In genomic region chr11:98386596-98386995, GRCm38 (mm10) we compare ENCODE assay signal across 12 mouse cellular contexts. TPM values are rescaled to one million over a fixed set of nuclear protein-coding genes. Genes with fewer than 3 reads are reported as not detected.
DNase-seq lines count a peak whose midpoint lies in the region; ATAC-seq and TF ChIP-seq lines count a peak whose summit lies in the region.
"Had no signal": no experiment of that assay in that cellular context is flagged by ENCODE, and none has a peak within 500 bp of the region (broad histone marks: within the 10 kb centered on the region; RNA-seq: fewer than 3 reads in every experiment).

No protein-coding gene starts in this region.

- no peaks in the 10 kb centered on the region for H3K36me3 ChIP-seq in heart, embryonic 12.5 days
- no peaks in the 10 kb centered on the region for H3K36me3 ChIP-seq in ES-E14 (ENCODE audit: control insufficient read depth, insufficient read depth, low read length, poor library complexity, severe bottlenecking)
- H3K36me3 ChIP-seq in embryonic facial prominence, embryonic 14.5 days (ENCODE audit: control insufficient read depth, insufficient read depth, low read length) = no peaks in the 10 kb centered on the region
- peaks cover 3% of the 10 kb centered on the region; the same call in 1 of the 2 replicates for H3K36me3 ChIP-seq in limb, embryonic 15.5 days
- H3K36me3 ChIP-seq in kidney, adult 2 months (ENCODE audit: control insufficient read depth, insufficient read depth, low read length) = no peaks in the 10 kb centered on the region

- no peak for DNase-seq in heart, postnatal 36 days
- no peak for DNase-seq in ES-E14 (ENCODE audit: low read depth, low spot score)
- no peak for DNase-seq in embryonic facial prominence, embryonic 14.5 days (ENCODE audit: low spot score)
- no peak for DNase-seq in adrenal gland, postnatal 10 days
- DNase-seq in kidney, adult 2 months = no peak
- no peak for DNase-seq in cerebellum, postnatal 14 days
- DNase-seq: cerebellum, postnatal 36 days; left cerebral cortex, postnatal 4 days had no signal

- peaks cover 44% of the 10 kb centered on the region for H3K27me3 ChIP-seq in heart, embryonic 12.5 days (replicated peaks)
- peaks cover 50% of the 10 kb centered on the region for H3K27me3 ChIP-seq in embryonic facial prominence, embryonic 14.5 days (replicated peaks; ENCODE audit: control insufficient read depth, insufficient read depth, low read length)
- H3K27me3 ChIP-seq in limb, embryonic 15.5 days = peaks cover 80% of the 10 kb centered on the region
- no peaks in the 10 kb centered on the region for H3K27me3 ChIP-seq in kidney, adult 2 months (replicated peaks; ENCODE audit: control insufficient read depth, insufficient read depth, low read length)

- H3K27ac ChIP-seq in heart, embryonic 12.5 days (ENCODE audit: poor library complexity, severe bottlenecking) = no peak overlapping the region
- no peak overlapping the region for H3K27ac ChIP-seq in ES-E14 (ENCODE audit: insufficient read depth, low read depth, low read length, poor library complexity, severe bottlenecking)
- no peak overlapping the region for H3K27ac ChIP-seq in embryonic facial prominence, embryonic 14.5 days (replicated peaks; ENCODE audit: low read depth, low read length)
- H3K27ac ChIP-seq in limb, embryonic 15.5 days = no peak overlapping the region
- no peak overlapping the region for H3K27ac ChIP-seq in kidney, adult 2 months (ENCODE audit: insufficient read depth, low read depth, low read length)

- H3K9ac ChIP-seq in heart, embryonic 12.5 days = peak overlapping the region; percentile 42
- H3K9ac ChIP-seq in ES-E14 (ENCODE audit: insufficient read depth, low read depth, low read length, poor library complexity, severe bottlenecking) = 0 out of 2 replicates have a peak overlapping the region, but pooled peaks have one; percentile 13
- peak overlapping the region; percentile 37; the same call in 1 of the 2 replicates for H3K9ac ChIP-seq in embryonic facial prominence, embryonic 14.5 days (ENCODE audit: low read depth, low read length)
- no peak overlapping the region for H3K9ac ChIP-seq in limb, embryonic 15.5 days

- H3K4me3 ChIP-seq in heart, embryonic 12.5 days = peak overlapping the region; percentile 10
- H3K4me3 ChIP-seq in ES-E14 (ENCODE audit: insufficient read depth in 1 of 2, low read depth in 1 of 2, low read length in 2 of 2, poor library complexity in 1 of 2, severe bottlenecking in 1 of 2) = peak overlapping the region in 1 of 2 experiments; percentile 33; a peak in 1 of 4 replicates
- peak overlapping the region; percentile 1; the same call in 1 of the 2 replicates for H3K4me3 ChIP-seq in embryonic facial prominence, embryonic 14.5 days (ENCODE audit: low read depth, low read length)
- H3K4me3 ChIP-seq in limb, embryonic 15.5 days = 0 out of 2 replicates have a peak overlapping the region, but pooled peaks have one; percentile 2
- no peak overlapping the region for H3K4me3 ChIP-seq in kidney, adult 2 months (ENCODE audit: insufficient read depth, low read depth, low read length)
- H3K4me3 ChIP-seq: myocyte had no signal

- TF ChIP-seq POLR2A in kidney, adult 2 months (IDR thresholded peaks at IDR 0.05; ENCODE audit: low read depth, low read length) = no peak

- 12% methylated on average over 24 of the region's 24 CpGs for WGBS in heart, embryonic 12.5 days
- 17% methylated on average over 24 of the region's 24 CpGs for WGBS in embryonic facial prominence, embryonic 14.5 days
- WGBS in limb, embryonic 15.5 days = 11% methylated on average over 24 of the region's 24 CpGs
- 28% methylated on average over 24 of the region's 24 CpGs for WGBS in kidney, adult 2 months

- no peak for TF ChIP-seq CTCF in kidney, adult 2 months (conservative IDR thresholded peaks at IDR 0.05; ENCODE audit: insufficient read depth, insufficient read length, low read depth, low read length)

- no peak for ATAC-seq in heart, embryonic 12.5 days (ENCODE audit: insufficient number of reproducible peaks, low FRiP score)
- ATAC-seq in embryonic facial prominence, embryonic 14.5 days (ENCODE audit: low read depth) = no peak
- no peak for ATAC-seq in limb, embryonic 15.5 days (ENCODE audit: insufficient number of reproducible peaks, low FRiP score, low TSS enrichment, low read depth)

- intact Hi-C loops in heart, postnatal 36 days (cut with DNase I) = no loop called here

- peaks cover 77% of the 10 kb centered on the region for H3K4me1 ChIP-seq in heart, embryonic 12.5 days (replicated peaks)
- peaks cover 0 to 19% of the 10 kb centered on the region in 2 experiments; a peak in 1 of 4 replicates for H3K4me1 ChIP-seq in ES-E14 (ENCODE audit: control insufficient read depth in 2 of 2, insufficient read depth in 2 of 2, low read length in 2 of 2, poor library complexity in 1 of 2)
- no peaks in the 10 kb centered on the region for H3K4me1 ChIP-seq in embryonic facial prominence, embryonic 14.5 days (ENCODE audit: control insufficient read depth, insufficient read depth, low read length)
- H3K4me1 ChIP-seq in limb, embryonic 15.5 days = peaks cover 14% of the 10 kb centered on the region
- no peaks in the 10 kb centered on the region for H3K4me1 ChIP-seq in kidney, adult 2 months (ENCODE audit: control insufficient read depth, insufficient read depth, low read length)

- in situ Hi-C loops in ES-E14 (cut with MboI; ENCODE audit: low sequenced_read_pairs in 2 of 2, unreplicated experiment in 2 of 2) = no loop called here

- H3K9me3 ChIP-seq in heart, embryonic 12.5 days (replicated peaks) = no peaks in the 10 kb centered on the region
- no peaks in the 10 kb centered on the region for H3K9me3 ChIP-seq in ES-E14 (ENCODE audit: control insufficient read depth, insufficient read depth, low read depth, low read length)
- H3K9me3 ChIP-seq in embryonic facial prominence, embryonic 14.5 days (ENCODE audit: control insufficient read depth, low read length) = no peaks in the 10 kb centered on the region
- no peaks in the 10 kb centered on the region for H3K9me3 ChIP-seq in limb, embryonic 15.5 days

- peak overlapping the region; percentile 70 for H3K4me2 ChIP-seq in heart, embryonic 12.5 days
- 0 out of 2 replicates have a peak overlapping the region, but pooled peaks have one; percentile 10 for H3K4me2 ChIP-seq in embryonic facial prominence, embryonic 14.5 days (ENCODE audit: low read depth, low read length)
- H3K4me2 ChIP-seq in limb, embryonic 15.5 days = 0 out of 2 replicates have a peak overlapping the region, but pooled peaks have one; percentile 10

TF ChIP-seq in ES-E14, 5 proteins besides CTCF, POLR2A, EP300 and RAD21:
- TF ChIP-seq MAFK (IDR thresholded peaks at IDR 0.05; ENCODE audit: insufficient read depth, low read depth, low read length) = no peak
- no peak for TF ChIP-seq ZC3H11A (IDR thresholded peaks at IDR 0.05; ENCODE audit: borderline replicate concordance, low read depth, low read length)
- TF ChIP-seq ZNF384 (IDR thresholded peaks at IDR 0.05; ENCODE audit: low read depth, low read length) = no peak
- no peak for TF ChIP-seq HCFC1 (IDR thresholded peaks at IDR 0.05; ENCODE audit: borderline replicate concordance, insufficient read depth, low read length)
- TF ChIP-seq CHD2 (IDR thresholded peaks at IDR 0.05; ENCODE audit: low read depth, low read length) = no peak

RNA-seq across cellular contexts. Expression of gene Pnmt, which starts 0.3 kb away (rescaled TPM):
- 1.7 and 2.0 TPM in 2 replicates for polyA plus RNA-seq in heart, embryonic 12.5 days (2016; fragmentation: Nextera tagmentation; extraction: Ambion mirVana)
- total RNA-seq in heart, postnatal 36 days (2021) = 1 to 10 TPM in 1 of 2 experiments, under 1 TPM in 1; 0.76 to 1.6 TPM
- 0.36 TPM in 1 of 2 replicates, not detected in the other for total RNA-seq in ES-E14 (2012; rRNA removed)
- 0.49 and 0.59 TPM in 2 replicates for polyA plus RNA-seq in embryonic facial prominence, embryonic 14.5 days (2014; fragmentation: Nextera tagmentation; extraction: Ambion mirVana)
- 1.6 TPM in 2 replicates for polyA plus RNA-seq in limb, embryonic 15.5 days (2015; fragmentation: Nextera tagmentation; extraction: Ambion mirVana)
- total RNA-seq in adrenal gland, postnatal 10 days (2021) = 100 to 1,000 TPM; 442 to 819 TPM
- not detected in 2 replicates for polyA plus RNA-seq in kidney, adult 2 months (2012; rRNA removed)
- total RNA-seq: granulocyte monocyte progenitor cell, adult 5-6 weeks had no signal

RNA-seq across cellular contexts. Expression of gene Tcap, which starts 3.0 kb away (rescaled TPM):
- polyA plus RNA-seq in heart, embryonic 12.5 days (2016; fragmentation: Nextera tagmentation; extraction: Ambion mirVana) = 143 and 152 TPM in 2 replicates
- 1,000 to 10,000 TPM; 1,783 to 3,188 TPM for total RNA-seq in heart, postnatal 36 days (2021)
- 0.26 and 0.45 TPM in 2 replicates for total RNA-seq in ES-E14 (2012; rRNA removed)
- 22.8 and 27.7 TPM in 2 replicates for polyA plus RNA-seq in embryonic facial prominence, embryonic 14.5 days (2014; fragmentation: Nextera tagmentation; extraction: Ambion mirVana)
- 18.1 and 45.8 TPM in 2 replicates for polyA plus RNA-seq in limb, embryonic 15.5 days (2015; fragmentation: Nextera tagmentation; extraction: Ambion mirVana)
- total RNA-seq in adrenal gland, postnatal 10 days (2021) = 100 to 1,000 TPM in 1 of 2 experiments, 10 to 100 TPM in 1; 18.1 to 119 TPM
- 0.56 and 33.0 TPM in 2 replicates for polyA plus RNA-seq in kidney, adult 2 months (2012; rRNA removed)
- total RNA-seq: granulocyte monocyte progenitor cell, adult 5-6 weeks had no signal

RNA-seq across cellular contexts. Expression of gene Pgap3, which starts 13.7 kb away (rescaled TPM):
- polyA plus RNA-seq in heart, embryonic 12.5 days (2016; fragmentation: Nextera tagmentation; extraction: Ambion mirVana) = 20.0 and 20.6 TPM in 2 replicates
- total RNA-seq in heart, postnatal 36 days (2021) = 1 to 10 TPM; 8.5 to 9.2 TPM
- total RNA-seq in ES-E14 (2012; rRNA removed) = 7.4 and 10.2 TPM in 2 replicates
- polyA plus RNA-seq in embryonic facial prominence, embryonic 14.5 days (2014; fragmentation: Nextera tagmentation; extraction: Ambion mirVana) = 9.3 and 10.5 TPM in 2 replicates
- 12.6 and 13.0 TPM in 2 replicates for polyA plus RNA-seq in limb, embryonic 15.5 days (2015; fragmentation: Nextera tagmentation; extraction: Ambion mirVana)
- total RNA-seq in adrenal gland, postnatal 10 days (2021) = 1 to 10 TPM; 4.9 to 6.8 TPM
- 32.2 and 35.4 TPM in 2 replicates for polyA plus RNA-seq in kidney, adult 2 months (2012; rRNA removed)

RNA-seq across cellular contexts. Expression of gene Erbb2, which starts 25.7 kb away (rescaled TPM):
- 66.7 and 67.1 TPM in 2 replicates for polyA plus RNA-seq in heart, embryonic 12.5 days (2016; fragmentation: Nextera tagmentation; extraction: Ambion mirVana)
- total RNA-seq in heart, postnatal 36 days (2021) = 10 to 100 TPM in 1 of 2 experiments, 1 to 10 TPM in 1; 7.2 to 10.6 TPM
- total RNA-seq in ES-E14 (2012; rRNA removed) = 13.2 and 24.4 TPM in 2 replicates
- polyA plus RNA-seq in embryonic facial prominence, embryonic 14.5 days (2014; fragmentation: Nextera tagmentation; extraction: Ambion mirVana) = 48.3 and 54.8 TPM in 2 replicates
- 63.3 and 70.7 TPM in 2 replicates for polyA plus RNA-seq in limb, embryonic 15.5 days (2015; fragmentation: Nextera tagmentation; extraction: Ambion mirVana)
- total RNA-seq in adrenal gland, postnatal 10 days (2021) = 1 to 10 TPM; 6.0 to 7.6 TPM
- 44.8 and 55.9 TPM in 2 replicates for polyA plus RNA-seq in kidney, adult 2 months (2012; rRNA removed)
- total RNA-seq: granulocyte monocyte progenitor cell, adult 5-6 weeks had no signal

RNA-seq across cellular contexts. Expression of gene Stard3, which starts 28.4 kb away (rescaled TPM):
- 45.2 and 47.6 TPM in 2 replicates for polyA plus RNA-seq in heart, embryonic 12.5 days (2016; fragmentation: Nextera tagmentation; extraction: Ambion mirVana)
- 10 to 100 TPM; 21.5 to 26.8 TPM for total RNA-seq in heart, postnatal 36 days (2021)
- 40.2 and 59.8 TPM in 2 replicates for total RNA-seq in ES-E14 (2012; rRNA removed)
- 31.0 and 32.8 TPM in 2 replicates for polyA plus RNA-seq in embryonic facial prominence, embryonic 14.5 days (2014; fragmentation: Nextera tagmentation; extraction: Ambion mirVana)
- polyA plus RNA-seq in limb, embryonic 15.5 days (2015; fragmentation: Nextera tagmentation; extraction: Ambion mirVana) = 36.6 and 40.1 TPM in 2 replicates
- total RNA-seq in adrenal gland, postnatal 10 days (2021) = 10 to 100 TPM; 25.3 to 25.6 TPM
- polyA plus RNA-seq in kidney, adult 2 months (2012; rRNA removed) = 59.1 and 74.9 TPM in 2 replicates

Comparison
In these comparisons a context has a peak if more than half of its experiments do, and no peak if none do; other contexts are left out.
1. H3K4me2 ChIP-seq: peak in every context shown above with its lines; median percentile 70 in heart, embryonic 12.5 days; 10 in embryonic facial prominence, embryonic 14.5 days; 10 in limb, embryonic 15.5 days.